Mouse (Mus musculus) limb, embryonic 11.5 days (tissue): ENCODE measurements around the gene Fastkd5. TPM values are rescaled to one million over a fixed set of nuclear protein-coding genes. Genes with fewer than 3 reads are reported as not detected.
A peak's percentile ranks its signal among the peaks of the same experiment; 100 is the strongest.

Experiments
- ATAC-seq: fragments of 200-750 bp; cut with Nextera tagmentation; 2 replicates; pipeline ENCODE4 v1.8.0; 2017; ENCODE audit warnings: low read depth; ENCODE audit not compliant: insufficient number of reproducible peaks, low FRiP score, low TSS enrichment
- DNase-seq: peaks from one replicate; pipeline ENCODE4 v3.0.0-alpha.2; 2015; ENCODE audit warnings: low spot score
- H3K27ac ChIP-seq: fragments of 300-500 bp; sonication (generic); replicated peaks from 2 replicates; pipeline ENCODE4 v1.5.1; 2014; ENCODE audit warnings: low read depth, mild to moderate bottlenecking, low read length
- H3K27me3 ChIP-seq: fragments of 300-500 bp; sonication (generic); 2 replicates; pipeline ENCODE4 v1.6.1; 2014; ENCODE audit warnings: mild to moderate bottlenecking, low read length, mixed read lengths; ENCODE audit not compliant: control insufficient read depth, insufficient read depth
- H3K36me3 ChIP-seq: fragments of 300-500 bp; sonication (generic); 2 replicates; pipeline ENCODE4 v1.6.1; 2014; ENCODE audit warnings: mild to moderate bottlenecking, low read length, moderate library complexity, mixed read lengths; ENCODE audit not compliant: control insufficient read depth, insufficient read depth
- H3K4me1 ChIP-seq: fragments of 300-500 bp; sonication (generic); 2 replicates; pipeline ENCODE4 v1.6.1; 2014; ENCODE audit warnings: low read length, mixed read lengths; ENCODE audit not compliant: control insufficient read depth, insufficient read depth
- H3K4me2 ChIP-seq: fragments of 300-500 bp; sonication (generic); 2 replicates; pipeline ENCODE4 v1.6.1; 2014; ENCODE audit warnings: low read depth, mild to moderate bottlenecking, moderate library complexity; ENCODE audit not compliant: severe bottlenecking
- H3K4me3 ChIP-seq: fragments of 300-500 bp; sonication (generic); 2 replicates; pipeline ENCODE4 v1.5.1; 2014; ENCODE audit warnings: low read depth, low read length
- H3K9ac ChIP-seq: fragments of 300-500 bp; sonication (generic); 2 replicates; pipeline ENCODE4 v1.6.1; 2014; ENCODE audit warnings: mild to moderate bottlenecking, low read length
- H3K9me3 ChIP-seq: fragments of 300-500 bp; sonication (generic); 2 replicates; pipeline ENCODE4 v1.6.1; 2016; ENCODE audit warnings: low read length; ENCODE audit not compliant: control insufficient read depth
- WGBS: fragments of 180-500 bp; shearing (Covaris S2); extraction: QIAGEN DNeasy Blood & Tissue Kit; methylation state at CpG from one replicate; pipeline ENCODE4 v1.1.7; 2014; 5-methylcytosine and 5-hydroxymethylcytosine counted together
- polyA plus RNA-seq: library from polyadenylated mRNA; unstranded; fragments of >200 nt; fragmentation: Nextera tagmentation; extraction: Ambion mirVana; gene quantifications from 2 replicates; pipeline ENCODE4 v1.2.1, GENCODE M21; 2014

Fastkd5 gene
- polyA plus RNA-seq, 1 experiment from 2014 or later = 24.9 TPM

DNA sequence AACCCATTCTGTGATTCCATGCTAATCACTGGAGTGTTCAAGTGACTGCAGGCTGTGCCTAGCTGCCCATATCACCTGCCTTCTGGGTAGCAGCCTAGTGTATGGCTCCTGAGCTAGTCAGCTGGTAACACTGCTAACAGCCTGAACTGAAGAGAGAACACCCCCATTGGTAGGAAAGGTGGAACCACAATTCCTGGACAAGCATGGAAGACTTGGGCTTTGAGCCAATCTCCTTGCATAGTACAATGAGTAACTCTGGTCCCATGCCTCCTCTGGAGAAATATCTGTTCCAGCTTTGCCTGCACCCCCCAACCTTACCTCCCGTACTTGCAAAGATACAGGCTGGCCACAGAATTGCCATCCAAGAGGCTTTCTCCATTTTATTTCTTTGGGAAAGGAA, 2.6 kb upstream of the Fastkd5 start:
- no peak for ATAC-seq
- H3K9me3 ChIP-seq = no peaks in the 10 kb centered on the region
- H3K4me1 ChIP-seq = peaks cover 22% of the 10 kb centered on the region
- H3K9ac ChIP-seq = no peak overlapping the region
- H3K4me3 ChIP-seq = no peak overlapping the region
- H3K4me2 ChIP-seq = no peak overlapping the region
- H3K27ac ChIP-seq = no peak overlapping the region
- peaks cover 3% of the 10 kb centered on the region; the same call in 1 of the 2 replicates for H3K36me3 ChIP-seq
- peaks cover 33% of the 10 kb centered on the region for H3K27me3 ChIP-seq
- no peak for DNase-seq
- 94% methylated on average over 1 of the region's 1 CpGs for WGBS

DNA sequence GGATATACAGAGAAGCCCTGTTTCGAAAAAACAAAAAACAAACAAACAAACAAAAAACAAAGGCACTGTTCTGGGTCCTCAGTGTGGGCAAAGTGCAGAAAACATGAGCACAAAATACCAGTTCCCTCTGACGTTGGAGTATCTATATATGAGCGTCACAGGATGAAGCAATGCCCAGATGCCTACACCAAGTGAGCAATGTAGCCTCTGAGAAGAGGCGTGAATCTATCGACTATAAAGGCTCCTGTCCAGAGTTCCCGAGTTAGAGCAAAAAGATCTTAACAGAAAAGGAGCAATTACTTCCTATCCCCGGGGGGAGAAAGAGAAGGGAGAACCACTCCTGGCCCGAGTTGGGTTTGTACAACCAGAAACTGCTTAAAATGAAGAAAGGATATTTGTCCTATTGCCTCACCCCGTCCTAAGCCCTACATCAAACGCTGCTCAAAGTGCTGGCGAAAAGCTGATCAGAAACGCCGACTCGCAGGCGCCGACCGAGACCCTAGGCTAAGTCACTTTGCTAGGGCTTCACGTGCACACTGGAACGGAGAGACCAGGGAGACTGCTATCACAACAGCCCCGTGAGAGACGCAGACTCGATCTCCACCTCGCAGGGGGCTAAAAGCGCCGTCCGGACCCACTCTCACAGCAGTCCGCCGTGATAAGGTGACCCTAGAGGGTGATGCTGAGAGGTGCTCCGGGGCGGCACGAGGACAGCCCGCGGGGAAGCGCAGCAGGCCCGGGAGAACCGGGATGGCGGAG, 568 bp downstream of the Fastkd5 start:
- Histone ChIP-seq H3K4me1 (peaks cover 6% of the 10 kb centered on the region), H3K9me3 (no peaks in the 10 kb centered on the region), H3K27ac (peak overlapping the region; percentile 49), H3K4me3 (peak overlapping the region; percentile 92), H3K9ac (peak overlapping the region; percentile 86), H3K4me2 (peak overlapping the region; percentile 85), H3K36me3 (peaks cover 10% of the 10 kb centered on the region; the same call in 1 of the 2 replicates), H3K27me3 (peaks cover 4% of the 10 kb centered on the region)
- 2% methylated on average over 37 of the region's 37 CpGs for WGBS
- ATAC-seq = peak; percentile 37; the same call in 1 of the 2 replicates
- DNase-seq = no peak

DNA sequence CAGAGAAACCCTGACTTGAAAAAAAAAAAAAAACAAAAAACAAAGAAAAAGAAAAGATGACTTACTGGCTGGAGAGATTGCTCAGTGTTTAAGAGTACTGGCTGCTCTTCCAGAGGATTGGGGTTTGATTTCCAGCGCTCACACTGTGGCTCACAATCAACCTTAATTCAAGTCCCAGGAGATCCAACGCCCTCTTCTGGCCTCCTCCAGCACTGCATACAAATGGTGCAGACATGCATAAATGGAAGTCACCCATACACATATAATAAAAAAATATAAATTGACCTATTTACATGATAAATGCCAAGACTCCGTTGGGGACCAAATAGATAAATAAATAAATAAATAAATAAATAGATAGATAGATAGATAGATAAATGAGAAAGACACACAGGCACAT, 1.4 kb downstream of the Fastkd5 start:
- Histone ChIP-seq H3K36me3 (peaks cover 10% of the 10 kb centered on the region; the same call in 1 of the 2 replicates), H3K4me3 (peak overlapping the region; percentile 92; the same call in 1 of the 2 replicates), H3K9me3 (no peaks in the 10 kb centered on the region), H3K27me3 (no peaks in the 10 kb centered on the region), H3K9ac (no peak overlapping the region), H3K4me1 (no peaks in the 10 kb centered on the region), H3K27ac (no peak overlapping the region), H3K4me2 (0 out of 2 replicates have a peak overlapping the region, but pooled peaks have one; percentile 85)
- 61% methylated on average over 3 of the region's 3 CpGs for WGBS
- no peak for ATAC-seq
- peak; percentile 35 for DNase-seq

GRCm38 (mm10) chr2:130618972-130619371, 10.9 kb downstream of the Fastkd5 start:
- Histone ChIP-seq H3K27ac (no peak overlapping the region), H3K4me1 (no peaks in the 10 kb centered on the region), H3K4me3 (no peak overlapping the region), H3K27me3 (no peaks in the 10 kb centered on the region), H3K9ac (no peak overlapping the region), H3K36me3 (peaks cover 14% of the 10 kb centered on the region; the same call in 1 of the 2 replicates), H3K4me2 (no peak overlapping the region), H3K9me3 (no peaks in the 10 kb centered on the region)
- 95% methylated on average over 7 of the region's 7 CpGs for WGBS
- no peak for DNase-seq
- ATAC-seq = no peak

DNA sequence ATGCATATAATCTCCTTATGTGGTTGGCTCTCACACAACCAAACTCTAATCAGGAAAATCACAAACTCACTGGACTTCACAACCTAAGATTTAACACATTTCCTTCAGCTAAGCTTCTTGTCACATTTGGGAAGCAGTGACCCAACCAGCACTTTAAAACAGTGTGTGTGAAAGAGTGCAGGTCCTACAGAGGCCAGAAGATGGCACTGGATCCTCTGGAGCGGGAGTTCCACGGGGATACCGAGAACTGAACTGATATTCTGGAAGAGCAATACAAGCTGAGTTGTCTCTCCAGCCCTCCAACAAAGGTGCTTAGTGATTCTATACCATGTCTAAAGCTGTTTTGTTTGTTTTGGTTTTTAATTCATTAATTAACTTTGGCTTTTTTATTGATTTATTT, 16.7 kb downstream of the Fastkd5 start:
- H3K36me3 ChIP-seq = peaks cover 14% of the 10 kb centered on the region; the same call in 1 of the 2 replicates
- H3K27me3 ChIP-seq = no peaks in the 10 kb centered on the region
- H3K4me2 ChIP-seq = no peak overlapping the region
- H3K4me1 ChIP-seq = no peaks in the 10 kb centered on the region
- WGBS = 66% methylated on average over 3 of the region's 3 CpGs
- DNase-seq (no peak), ATAC-seq (no peak)
- H3K9ac ChIP-seq = no peak overlapping the region
- no peak overlapping the region for H3K27ac ChIP-seq
- H3K9me3 ChIP-seq = no peaks in the 10 kb centered on the region
- no peak overlapping the region for H3K4me3 ChIP-seq

DNA sequence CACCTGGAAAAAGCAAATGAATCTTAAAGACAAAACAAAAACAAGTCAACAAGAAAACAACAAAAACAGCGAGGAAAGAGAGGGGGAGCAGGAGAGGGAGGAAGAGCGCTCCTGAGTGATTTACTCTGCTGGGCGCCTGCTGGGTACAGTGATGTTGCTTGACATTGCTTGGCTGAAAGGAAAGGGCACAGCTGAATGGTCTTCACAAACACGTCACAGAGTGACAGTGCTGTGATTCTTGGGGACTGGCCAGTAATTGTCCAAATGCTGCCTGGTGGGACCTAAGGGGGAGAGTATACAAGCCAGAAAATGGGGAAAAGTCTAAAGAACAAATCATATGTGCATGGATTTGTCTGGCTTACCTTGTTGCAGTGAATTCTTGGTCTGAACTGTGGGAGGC, 27.6 kb downstream of the Fastkd5 start:
- ATAC-seq = no peak
- WGBS = 93% methylated on average over 4 of the region's 4 CpGs
- H3K4me1 ChIP-seq = no peaks in the 10 kb centered on the region
- H3K9me3 ChIP-seq = no peaks in the 10 kb centered on the region
- no peaks in the 10 kb centered on the region for H3K27me3 ChIP-seq
- no peak for DNase-seq
- no peak overlapping the region for H3K27ac ChIP-seq
- H3K4me2 ChIP-seq = no peak overlapping the region
- no peak overlapping the region for H3K4me3 ChIP-seq
- no peak overlapping the region for H3K9ac ChIP-seq
- H3K36me3 ChIP-seq = peaks cover 10% of the 10 kb centered on the region; the same call in 1 of the 2 replicates

DNA sequence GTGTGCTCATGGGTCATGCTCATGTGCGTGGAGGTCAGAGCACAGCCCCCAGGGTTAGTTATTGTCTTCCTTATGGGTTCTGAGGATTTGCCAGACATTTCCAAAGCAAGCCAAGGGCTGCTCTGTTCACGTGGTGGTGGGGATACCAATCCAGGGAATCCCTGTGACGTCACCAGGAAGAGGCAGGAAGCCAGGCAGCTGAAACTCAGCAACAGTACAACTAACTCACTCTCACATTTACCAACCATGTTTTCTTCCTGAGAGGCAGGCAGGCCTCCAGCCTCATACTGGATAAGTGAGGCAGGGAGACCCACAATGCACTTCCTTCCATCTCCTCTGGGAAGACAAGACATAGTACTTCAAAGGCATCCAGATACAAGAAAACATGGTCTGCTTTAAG, 31.4 kb downstream of the Fastkd5 start:
- no peak for DNase-seq
- Histone ChIP-seq H3K4me1 (no peaks in the 10 kb centered on the region), H3K36me3 (peaks cover 10% of the 10 kb centered on the region; the same call in 1 of the 2 replicates), H3K4me3 (no peak overlapping the region), H3K27me3 (no peaks in the 10 kb centered on the region), H3K27ac (no peak overlapping the region), H3K4me2 (no peak overlapping the region), H3K9me3 (no peaks in the 10 kb centered on the region), H3K9ac (no peak overlapping the region)
- ATAC-seq = no peak
- WGBS = 74% methylated on average over 3 of the region's 3 CpGs

GRCm38 (mm10) chr2:130597601-130598010, 32.2 kb downstream of the Fastkd5 start:
- no peak overlapping the region for H3K4me3 ChIP-seq
- H3K4me2 ChIP-seq = no peak overlapping the region
- no peaks in the 10 kb centered on the region for H3K4me1 ChIP-seq
- H3K9ac ChIP-seq = no peak overlapping the region
- DNase-seq = peak; percentile 30
- H3K36me3 ChIP-seq = peaks cover 8% of the 10 kb centered on the region; the same call in 1 of the 2 replicates
- no peaks in the 10 kb centered on the region for H3K27me3 ChIP-seq
- ATAC-seq = no peak
- H3K9me3 ChIP-seq = no peaks in the 10 kb centered on the region
- no peak overlapping the region for H3K27ac ChIP-seq
- WGBS = 21% methylated on average over 1 of the region's 1 CpGs
